9 mouse cellular contexts compared by ENCODE assay signal in genomic region chr10:118810908-118811711, GRCm38 (mm10). TPM values are rescaled to one million over a fixed set of nuclear protein-coding genes. Genes with fewer than 3 reads are reported as not detected.
DNase-seq lines count a peak whose midpoint lies in the region; ATAC-seq and TF ChIP-seq lines count a peak whose summit lies in the region.
"Had no signal": no experiment of that assay in that cellular context is flagged by ENCODE, and none has a peak within 500 bp of the region (broad histone marks: within the 10 kb centered on the region; RNA-seq: fewer than 3 reads in every experiment).

No protein-coding gene starts in this region.

- 57% methylated on average over 16 of the region's 16 CpGs for WGBS in limb, embryonic 13.5 days
- 64% methylated on average over 16 of the region's 16 CpGs for WGBS in limb, embryonic 10.5 days
- 38% methylated on average over 16 of the region's 16 CpGs for WGBS in heart, embryonic 14.5 days
- WGBS in hindbrain, postnatal 0 days, result 68% methylated on average over 16 of the region's 16 CpGs

- peak overlapping the region; percentile 27; the same call in 1 of the 2 replicates for H3K4me2 ChIP-seq in limb, embryonic 13.5 days (replicated peaks)
- H3K4me2 ChIP-seq in heart, embryonic 14.5 days (ENCODE audit: low read length), result peak overlapping the region; percentile 47
- H3K4me2 ChIP-seq in hindbrain, postnatal 0 days (ENCODE audit: low read depth, low read length), result no peak overlapping the region
- H3K4me2 ChIP-seq: midbrain, embryonic 12.5 days had no signal

- DNase-seq in limb, embryonic 10.5 days (ENCODE audit: low spot score), result no peak
- DNase-seq in kidney, postnatal 4 days, result peak; percentile 69 to 77
- peak; percentile 42 for DNase-seq in naive thymus-derived CD4-positive, alpha-beta T cell, adult 2 months (ENCODE audit: low read depth)
- DNase-seq in hindbrain, postnatal 0 days (ENCODE audit: low spot score), result no peak
- no peak for DNase-seq in retina, postnatal 1 day
- DNase-seq in spleen, adult 12 weeks (ENCODE audit: low spot score), result no peak

- no peak overlapping the region for H3K9ac ChIP-seq in limb, embryonic 13.5 days
- H3K9ac ChIP-seq in heart, embryonic 14.5 days (ENCODE audit: low read length), result no peak overlapping the region
- no peak overlapping the region for H3K9ac ChIP-seq in hindbrain, postnatal 0 days (replicated peaks; ENCODE audit: low read length)
- H3K9ac ChIP-seq: midbrain, embryonic 12.5 days had no signal

- ATAC-seq in limb, embryonic 13.5 days (ENCODE audit: low FRiP score, low read depth), result no peak; the same call in 1 of the 2 replicates
- peak; percentile 59; the same call in 1 of the 2 replicates for ATAC-seq in heart, embryonic 14.5 days (ENCODE audit: insufficient number of reproducible peaks, insufficient read depth, low FRiP score, low read depth)
- no peak for ATAC-seq in hindbrain, postnatal 0 days

- H3K4me3 ChIP-seq in limb, embryonic 13.5 days, result no peak overlapping the region
- H3K4me3 ChIP-seq in limb, embryonic 10.5 days, result no peak overlapping the region
- H3K4me3 ChIP-seq in heart, embryonic 14.5 days (ENCODE audit: control insufficient read depth in 1 of 2, insufficient read depth in 1 of 2, low read depth in 1 of 2, low read length in 2 of 2), result no peak overlapping the region
- no peak overlapping the region for H3K4me3 ChIP-seq in hindbrain, postnatal 0 days (ENCODE audit: low read length)
- H3K4me3 ChIP-seq: midbrain, embryonic 12.5 days had no signal

- H3K27ac ChIP-seq in limb, embryonic 13.5 days, result no peak overlapping the region; the same call in 1 of the 2 replicates
- no peak overlapping the region for H3K27ac ChIP-seq in limb, embryonic 10.5 days
- H3K27ac ChIP-seq in heart, embryonic 14.5 days (replicated peaks in 1 of 2; ENCODE audit: control insufficient read depth in 1 of 2, insufficient read depth in 1 of 2, low read depth in 2 of 2, low read length in 2 of 2), result peak overlapping the region; percentile 11 to 21; a peak in 2 of 4 replicates
- no peak overlapping the region for H3K27ac ChIP-seq in hindbrain, postnatal 0 days
- H3K27ac ChIP-seq: midbrain, embryonic 12.5 days had no signal

- no peaks in the 10 kb centered on the region for H3K36me3 ChIP-seq in limb, embryonic 13.5 days
- no peaks in the 10 kb centered on the region for H3K36me3 ChIP-seq in limb, embryonic 10.5 days
- no peaks in the 10 kb centered on the region for H3K36me3 ChIP-seq in heart, embryonic 14.5 days (ENCODE audit: control insufficient read depth, insufficient read depth, low read length)
- no peaks in the 10 kb centered on the region for H3K36me3 ChIP-seq in hindbrain, postnatal 0 days (ENCODE audit: insufficient read depth, low read length)
- H3K36me3 ChIP-seq: midbrain, embryonic 12.5 days had no signal

- no peaks in the 10 kb centered on the region for H3K9me3 ChIP-seq in limb, embryonic 13.5 days
- H3K9me3 ChIP-seq in limb, embryonic 10.5 days (replicated peaks), result no peaks in the 10 kb centered on the region
- no peaks in the 10 kb centered on the region for H3K9me3 ChIP-seq in heart, embryonic 14.5 days (ENCODE audit: control insufficient read depth, low read length)
- H3K9me3 ChIP-seq in hindbrain, postnatal 0 days (ENCODE audit: low read length), result no peaks in the 10 kb centered on the region
- H3K9me3 ChIP-seq: midbrain, embryonic 12.5 days had no signal

- no peak for TF ChIP-seq CTCF in hindbrain, postnatal 0 days (IDR thresholded peaks at IDR 0.05; ENCODE audit: low read depth)

- H3K27me3 ChIP-seq in limb, embryonic 13.5 days, result no peaks in the 10 kb centered on the region
- H3K27me3 ChIP-seq in limb, embryonic 10.5 days (ENCODE audit: low read depth, poor library complexity, severe bottlenecking), result no peaks in the 10 kb centered on the region
- no peaks in the 10 kb centered on the region for H3K27me3 ChIP-seq in heart, embryonic 14.5 days (ENCODE audit: control insufficient read depth, insufficient read depth, low read length)
- H3K27me3 ChIP-seq in hindbrain, postnatal 0 days (ENCODE audit: insufficient read depth, low read length), result no peaks in the 10 kb centered on the region
- H3K27me3 ChIP-seq: midbrain, embryonic 12.5 days had no signal

- peaks cover 11% of the 10 kb centered on the region; the same call in 1 of the 2 replicates for H3K4me1 ChIP-seq in limb, embryonic 13.5 days
- H3K4me1 ChIP-seq in limb, embryonic 10.5 days, result no peaks in the 10 kb centered on the region
- peaks cover 15 to 22% of the 10 kb centered on the region in 2 experiments; a peak in 3 of 4 replicates for H3K4me1 ChIP-seq in heart, embryonic 14.5 days (ENCODE audit: control insufficient read depth in 2 of 2, insufficient read depth in 2 of 2, low read length in 2 of 2)
- H3K4me1 ChIP-seq in hindbrain, postnatal 0 days (ENCODE audit: insufficient read depth, low read length), result 0 out of 2 replicates have a peak, but pooled peaks cover 3% of the 10 kb centered on the region
- H3K4me1 ChIP-seq: midbrain, embryonic 12.5 days had no signal

RNA-seq across cellular contexts. Expression of gene Dyrk2, which starts 58.9 kb away (rescaled TPM):
- 9.4 and 10.2 TPM in 2 replicates for polyA plus RNA-seq in limb, embryonic 13.5 days (2015; fragmentation: Nextera tagmentation; extraction: Ambion mirVana)
- polyA plus RNA-seq in limb, embryonic 10.5 days (2016; fragmentation: Nextera tagmentation; extraction: Ambion mirVana), result 6.3 and 7.2 TPM in 2 replicates
- polyA plus RNA-seq in heart, embryonic 14.5 days (2014; fragmentation: Nextera tagmentation; extraction: Ambion mirVana), result 15.3 and 16.0 TPM in 2 replicates
- 30.8 and 52.7 TPM in 2 replicates for total RNA-seq in hindbrain, postnatal 0 days (2014; rRNA removed)
- polyA plus RNA-seq in hindbrain, postnatal 0 days (2015; fragmentation: Nextera tagmentation; extraction: Ambion mirVana), result 7.7 and 8.0 TPM in 2 replicates

Comparison
In these comparisons a context has a peak if more than half of its experiments do, and no peak if none do; other contexts are left out.
1. H3K27ac ChIP-seq: peak in heart, embryonic 14.5 days (2 of 2); none in limb, embryonic 13.5 days (single experiment), limb, embryonic 10.5 days (single experiment) and hindbrain, postnatal 0 days (single experiment).
2. DNase-seq: peak in kidney, postnatal 4 days (2 of 2) and naive thymus-derived CD4-positive, alpha-beta T cell, adult 2 months (single experiment); none in limb, embryonic 10.5 days (single experiment), hindbrain, postnatal 0 days (single experiment), retina, postnatal 1 day (single experiment) and spleen, adult 12 weeks (single experiment).